Mouse (Mus musculus) small intestine, adult 2 months (tissue): Measurements from ENCODE around the gene Anapc16.

Experiments used
- CTCF ChIP-seq: fragments of 200-500 bp; IDR thresholded peaks from 2 replicates; pipeline ENCODE4 v1.5.1; 2012; ENCODE audit warnings: low read depth, mild to moderate bottlenecking, control low read depth, inconsistent platforms, low read length, moderate library complexity, mixed read lengths; ENCODE audit not compliant: insufficient replicate concordance, insufficient read length; ENCODE audit errors: extremely low read depth
- POLR2A ChIP-seq: fragments of 200-500 bp; IDR thresholded peaks from 2 replicates; pipeline ENCODE4 v1.6.1; 2012; ENCODE audit warnings: low read depth, mild to moderate bottlenecking, control low read depth, inconsistent platforms, low read length, moderate library complexity

- TF ChIP-seq CTCF (no peak), POLR2A (no peak)
Observed at GRCm38 (mm10) chr10:59948363-59949254, 54.3 kb downstream of the Anapc16 start.
